Mouse (Mus musculus) erythroblast, embryonic 14.5 days (primary cell): ENCODE measurements around the gene Phlda2.

Experiments used
- GATA1 ChIP-seq: IDR thresholded peaks from 2 replicates; pipeline ENCODE4 v1.6.1; 2012; ENCODE audit warnings: low read length, inconsistent platforms, mixed read lengths
- TAL1 ChIP-seq: IDR thresholded peaks from 3 replicates; pipeline ENCODE4 v1.6.1; 2012; ENCODE audit warnings: low read length, inconsistent platforms, mixed read lengths

GRCm38 (mm10) chr7:143495104-143495961 lies 7.6 kb downstream of the Phlda2 start:
- TF ChIP-seq GATA1 (no peak), TAL1 (no peak)
